Mouse (Mus musculus) liver, postnatal 0 days (tissue): ENCODE data around the gene Tmem214. TPM values are rescaled to one million over a fixed set of nuclear protein-coding genes. Genes with fewer than 3 reads are reported as not detected.

Experiments used
- ATAC-seq: fragments of 200-750 bp; cut with Nextera tagmentation; 2 replicates; pipeline ENCODE4 v1.8.0; 2017; ENCODE audit warnings: mild to moderate bottlenecking, moderate library complexity
- DNase-seq: peaks from one replicate; pipeline ENCODE4 v3.0.0-alpha.2; 2016
- H3K27ac ChIP-seq: fragments of 300-500 bp; sonication (generic); 2 replicates; pipeline ENCODE4 v1.5.1; 2014; ENCODE audit warnings: antibody characterized with exemption, moderate library complexity, mild to moderate bottlenecking, low read depth
- H3K27me3 ChIP-seq: fragments of 300-500 bp; sonication (generic); 2 replicates; pipeline ENCODE4 v1.6.1; 2014; ENCODE audit warnings: low read length, control low read depth, mixed read lengths; ENCODE audit not compliant: insufficient read depth
- H3K36me3 ChIP-seq: fragments of 300-500 bp; sonication (generic); replicated peaks from 2 replicates; pipeline ENCODE4 v1.6.1; 2014; ENCODE audit warnings: mild to moderate bottlenecking, control low read depth, low read length, moderate library complexity, mixed read lengths; ENCODE audit not compliant: insufficient read depth
- H3K4me1 ChIP-seq: fragments of 300-500 bp; sonication (generic); 2 replicates; pipeline ENCODE4 v1.6.1; 2014; ENCODE audit warnings: antibody characterized with exemption, mild to moderate bottlenecking, control low read depth; ENCODE audit not compliant: insufficient read depth
- H3K4me2 ChIP-seq: fragments of 300-500 bp; sonication (generic); 2 replicates; pipeline ENCODE4 v1.6.1; 2014; ENCODE audit warnings: low read depth, mild to moderate bottlenecking, low read length, moderate library complexity, mixed read lengths
- H3K4me3 ChIP-seq: fragments of 300-500 bp; sonication (generic); 2 replicates; pipeline ENCODE4 v1.5.1; 2014; ENCODE audit warnings: low read depth, low read length
- H3K9ac ChIP-seq: fragments of 300-500 bp; sonication (generic); replicated peaks from 2 replicates; pipeline ENCODE4 v1.6.1; 2014; ENCODE audit warnings: mild to moderate bottlenecking, moderate library complexity
- H3K9me3 ChIP-seq: fragments of 300-500 bp; sonication (generic); 2 replicates; pipeline ENCODE4 v1.6.1; 2016; ENCODE audit warnings: mild to moderate bottlenecking, control low read depth, low read length, mixed read lengths
- CTCF ChIP-seq: sonication (generic); IDR thresholded peaks from 2 replicates; pipeline ENCODE4 v1.5.1; 2016; ENCODE audit warnings: antibody characterized with exemption, low read depth
- EP300 ChIP-seq: IDR thresholded peaks from 2 replicates; pipeline ENCODE4 v1.6.1; 2016; ENCODE audit warnings: antibody characterized with exemption, low read depth, mild to moderate bottlenecking
- WGBS: fragments of 180-500 bp; shearing (Covaris S2); extraction: QIAGEN DNeasy Blood & Tissue Kit; methylation state at CpG from one replicate; pipeline ENCODE4 v1.1.7; 2014; ENCODE audit not compliant: insufficient replicate concordance; 5-methylcytosine and 5-hydroxymethylcytosine counted together
- polyA plus RNA-seq: library from polyadenylated mRNA; unstranded; fragments of >200 nt; fragmentation: Nextera tagmentation; extraction: Ambion mirVana; gene quantifications from 2 replicates; pipeline ENCODE4 v1.2.1, GENCODE M21; 2015

The Tmem214 gene
- polyA plus RNA-seq, 1 experiment from 2014 or later: 32.1 TPM

- Histone ChIP-seq H3K9me3 (no peaks in the 10 kb centered on the region), H3K4me3 (no peak overlapping the region), H3K27me3 (no peaks in the 10 kb centered on the region), H3K27ac (no peak overlapping the region), H3K4me1 (peaks cover 21% of the 10 kb centered on the region), H3K36me3 (peaks cover 6% of the 10 kb centered on the region; the same call in 1 of the 2 replicates), H3K9ac (no peak overlapping the region), H3K4me2 (no peak overlapping the region)
- DNase-seq (no peak), ATAC-seq (no peak)
- 71% methylated on average over 2 of the region's 2 CpGs for WGBS
- TF ChIP-seq EP300: no peak
- TF ChIP-seq CTCF: no peak
These were observed 58.3 kb downstream of the Tmem214 start for GRCm38 (mm10) chr5:30926073-30926472.

GRCm38 (mm10) chr5:30927945-30928529, 60.2 kb downstream of the Tmem214 start:
- no peak for TF ChIP-seq CTCF
- no peak for TF ChIP-seq EP300
- Histone ChIP-seq H3K36me3 (peaks cover 6% of the 10 kb centered on the region; the same call in 1 of the 2 replicates), H3K4me3 (no peak overlapping the region), H3K4me2 (0 out of 2 replicates have a peak overlapping the region, but pooled peaks have one; percentile 7), H3K9ac (no peak overlapping the region), H3K27ac (no peak overlapping the region), H3K9me3 (no peaks in the 10 kb centered on the region), H3K27me3 (no peaks in the 10 kb centered on the region), H3K4me1 (peaks cover 7% of the 10 kb centered on the region)
- ATAC-seq: peak; percentile 30; the same call in 1 of the 2 replicates
- no peak for DNase-seq
- 50% methylated on average over 7 of the region's 7 CpGs for WGBS

Other genes with a start within 250 kb of the Tmem214 start
- gene Slc35f6, start 220.1 kb upstream of the Tmem214 start, polyA plus RNA-seq: 13.8 and 14.2 TPM in 2 replicates
- 135 and 145 TPM in 2 replicates for gene Cenpa, start 201.2 kb upstream of the Tmem214 start, polyA plus RNA-seq
- gene Dpysl5, start 156.4 kb upstream of the Tmem214 start, polyA plus RNA-seq: 0.05 TPM in 1 of 2 replicates, not detected in the other
- 7.4 and 8.0 TPM in 2 replicates for gene Mapre3, start 53.4 kb upstream of the Tmem214 start, polyA plus RNA-seq
- gene Agbl5, start 20.7 kb downstream of the Tmem214 start, polyA plus RNA-seq: 3.1 and 3.2 TPM in 2 replicates
- gene Ost4, start 39.8 kb downstream of the Tmem214 start, polyA plus RNA-seq: 263 and 277 TPM in 2 replicates
- 25.3 and 30.9 TPM in 2 replicates for gene Emilin1, start 45.4 kb downstream of the Tmem214 start, polyA plus RNA-seq
- gene Khk, start 53.4 kb downstream of the Tmem214 start, polyA plus RNA-seq: 56.9 and 57.7 TPM in 2 replicates
- 18.7 and 22.8 TPM in 2 replicates for gene Cgref1, start 77.6 kb downstream of the Tmem214 start, polyA plus RNA-seq
- gene Preb, start 92.3 kb downstream of the Tmem214 start, polyA plus RNA-seq: 79.2 and 80.6 TPM in 2 replicates
- 0.05 TPM in 1 of 2 replicates, not detected in the other for gene Tcf23, start 100.7 kb downstream of the Tmem214 start, polyA plus RNA-seq
- gene Atraid, start 180.3 kb downstream of the Tmem214 start, polyA plus RNA-seq: 162 and 169 TPM in 2 replicates
- 3.1 and 3.7 TPM in 2 replicates for gene Slc5a6, start 180.9 kb downstream of the Tmem214 start, polyA plus RNA-seq
- gene Cad, start 186.8 kb downstream of the Tmem214 start, polyA plus RNA-seq: 3.1 and 4.2 TPM in 2 replicates
- not detected in 2 replicates for gene Dnajc5g, start 238.3 kb downstream of the Tmem214 start, polyA plus RNA-seq
- 0.24 and 0.72 TPM in 2 replicates for gene Slc30a3, start 240.2 kb downstream of the Tmem214 start, polyA plus RNA-seq
- gene Trim54, start 248.7 kb downstream of the Tmem214 start, polyA plus RNA-seq: 0.12 and 0.86 TPM in 2 replicates